Mouse (Mus musculus) bone marrow, adult 2 months (tissue): ENCODE measurements at regions not wholly inside any gene's neighbourhood (a gene's known extent, or its start where the extent isn't known, plus 50 kb on each side); places are given as distances from the start of the nearest gene placed in this dataset.

ENCODE experiments used
- CTCF ChIP-seq: fragments of 200-500 bp; IDR thresholded peaks from 2 replicates; pipeline ENCODE4 v1.5.1; 2011; ENCODE audit warnings: low read length, control low read depth; ENCODE audit not compliant: control insufficient read depth, insufficient read depth
- POLR2A ChIP-seq: fragments of 200-500 bp; IDR thresholded peaks from 2 replicates; pipeline ENCODE4 v1.6.1; 2011; ENCODE audit warnings: low read depth, mild to moderate bottlenecking, control low read depth, low read length, borderline replicate concordance; ENCODE audit not compliant: control insufficient read depth

DNA sequence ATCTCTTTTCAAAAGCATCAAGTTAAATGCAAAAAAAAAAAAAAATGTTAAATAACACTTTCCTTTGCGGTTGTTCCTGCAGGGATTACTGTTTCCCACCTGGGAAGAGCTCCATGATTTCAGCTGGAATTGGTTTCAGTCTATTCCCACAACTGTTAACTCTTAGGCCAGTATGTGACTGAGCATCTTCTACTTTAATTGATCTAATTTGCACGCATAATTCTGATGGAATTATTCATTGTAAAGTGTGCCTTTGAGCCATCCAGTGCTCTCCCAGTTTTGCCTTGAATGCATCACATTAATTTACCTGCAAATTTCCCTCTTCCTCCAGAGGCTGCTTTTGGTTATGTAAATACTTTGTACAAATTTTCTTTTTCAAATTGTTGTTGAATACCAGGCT is 114.4 kb upstream of the Bet1 start:
- TF ChIP-seq CTCF (no peak), POLR2A (no peak)
